Mouse (Mus musculus) heart, postnatal 0 days (tissue): ENCODE measurements around the gene Sdk2. TPM values are rescaled to one million over a fixed set of nuclear protein-coding genes. Genes with fewer than 3 reads are reported as not detected.

Source experiments
- ATAC-seq: fragments of 200-750 bp; cut with Nextera tagmentation; 2 replicates; pipeline ENCODE4 v1.8.0; 2017; ENCODE audit warnings: low read depth, moderate number of reproducible peaks, moderate library complexity; ENCODE audit not compliant: insufficient read depth
- DNase-seq: peaks from one replicate; pipeline ENCODE4 v3.0.0-alpha.2; 2016; ENCODE audit warnings: low spot score
- H3K27ac ChIP-seq: fragments of 300-500 bp; sonication (generic); 2 replicates; pipeline ENCODE4 v1.5.1; 2014; ENCODE audit warnings: low read depth, mild to moderate bottlenecking
- H3K27me3 ChIP-seq: fragments of 300-500 bp; sonication (generic); 2 replicates; pipeline ENCODE4 v1.6.1; 2014; ENCODE audit warnings: low read length, mixed read lengths; ENCODE audit not compliant: control insufficient read depth, insufficient read depth
- H3K36me3 ChIP-seq: fragments of 300-500 bp; sonication (generic); replicated peaks from 2 replicates; pipeline ENCODE4 v1.6.1; 2014; ENCODE audit warnings: low read length, mixed read lengths; ENCODE audit not compliant: control insufficient read depth, insufficient read depth
- H3K4me1 ChIP-seq: fragments of 300-500 bp; sonication (generic); 2 replicates; pipeline ENCODE4 v1.6.1; 2014; ENCODE audit warnings: antibody characterized with exemption; ENCODE audit not compliant: control insufficient read depth, insufficient read depth
- H3K4me2 ChIP-seq: fragments of 300-500 bp; sonication (generic); 2 replicates; pipeline ENCODE4 v1.6.1; 2014; ENCODE audit warnings: low read depth, mild to moderate bottlenecking, low read length, moderate library complexity
- H3K4me3 ChIP-seq: fragments of 300-500 bp; sonication (generic); 2 replicates; pipeline ENCODE4 v1.5.1; 2014; ENCODE audit warnings: low read depth, low read length
- H3K9ac ChIP-seq: fragments of 300-500 bp; sonication (generic); replicated peaks from 2 replicates; pipeline ENCODE4 v1.6.1; 2014; ENCODE audit warnings: low read depth, low read length, mixed read lengths
- H3K9me3 ChIP-seq: fragments of 300-500 bp; sonication (generic); replicated peaks from 2 replicates; pipeline ENCODE4 v1.6.1; 2016; ENCODE audit warnings: low read length; ENCODE audit not compliant: control insufficient read depth
- CTCF ChIP-seq: IDR thresholded peaks from 2 replicates; pipeline ENCODE4 v1.5.1; 2016; ENCODE audit warnings: antibody characterized with exemption, control low read depth, low read depth
- EP300 ChIP-seq: IDR thresholded peaks from 2 replicates; pipeline ENCODE4 v1.6.1; 2016; ENCODE audit warnings: antibody characterized with exemption, low read depth
- WGBS: fragments of 180-500 bp; shearing (Covaris S2); extraction: QIAGEN DNeasy Blood & Tissue Kit; methylation state at CpG from one replicate; pipeline ENCODE4 v1.1.7; 2014; 5-methylcytosine and 5-hydroxymethylcytosine counted together
- polyA plus RNA-seq: library from polyadenylated mRNA; unstranded; fragments of >200 nt; fragmentation: Nextera tagmentation; extraction: Ambion mirVana; gene quantifications from 2 replicates; pipeline ENCODE4 v1.2.1, GENCODE M21; 2015
- total RNA-seq: library from RNA; depleted of rRNA; stranded (reverse); fragments of >200 nt; gene quantifications from 2 replicates; pipeline ENCODE4 v1.2.3, GENCODE M21; 2014; ENCODE audit warnings: low replicate concordance

Sdk2 gene
- total and polyA plus RNA-seq, 2 experiments from 2014 or later, result 0.27 to 1.9 TPM

DNA sequence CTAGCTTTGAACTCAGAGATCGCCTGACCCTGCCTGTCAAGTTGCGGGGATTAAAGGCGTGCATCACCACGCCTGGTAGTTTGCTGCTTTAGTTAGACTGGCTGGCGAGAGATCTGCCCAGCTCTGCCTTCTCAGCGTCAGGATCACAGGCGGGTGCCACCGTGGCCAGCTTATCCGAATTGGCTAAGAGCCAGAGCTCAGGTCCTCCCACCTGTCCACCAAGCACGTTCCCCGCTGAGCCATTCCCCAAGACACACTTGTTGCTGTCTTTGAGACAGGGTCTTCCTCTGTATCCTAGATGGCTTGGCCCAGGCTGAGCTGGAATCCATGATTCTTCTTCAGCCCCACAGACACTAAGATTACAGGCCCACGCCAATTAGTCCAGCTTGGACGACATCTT is 211.2 kb downstream of the Sdk2 start:
- DNase-seq (no peak), ATAC-seq (no peak)
- no peaks in the 10 kb centered on the region for H3K36me3 ChIP-seq
- H3K4me1 ChIP-seq, result no peaks in the 10 kb centered on the region
- H3K9me3 ChIP-seq, result no peaks in the 10 kb centered on the region
- 76% methylated on average over 13 of the region's 13 CpGs for WGBS
- TF ChIP-seq EP300 (no peak), CTCF (no peak)
- no peak overlapping the region for H3K4me3 ChIP-seq
- no peak overlapping the region for H3K27ac ChIP-seq
- H3K9ac ChIP-seq, result no peak overlapping the region
- H3K4me2 ChIP-seq, result no peak overlapping the region
- H3K27me3 ChIP-seq, result no peaks in the 10 kb centered on the region

DNA sequence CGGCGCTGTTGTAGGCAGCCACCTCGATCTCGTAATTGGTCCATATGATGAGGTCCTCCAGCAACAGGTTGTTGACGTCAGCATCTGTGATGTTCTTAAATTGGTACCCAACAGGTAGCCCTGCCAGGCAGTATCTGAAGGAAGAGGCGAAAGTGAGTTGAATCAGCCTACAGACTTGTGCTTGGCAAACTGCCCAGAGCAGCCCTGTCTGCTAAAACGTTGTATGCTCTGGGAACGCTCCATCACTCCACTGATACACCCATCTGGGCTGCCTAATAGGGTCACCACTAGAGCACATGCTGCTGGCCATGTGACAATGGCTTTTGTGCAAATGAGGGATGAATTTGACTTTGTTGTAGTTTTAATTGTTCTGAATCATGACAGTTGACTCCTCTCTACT is 215.1 kb downstream of the Sdk2 start:
- no peak overlapping the region for H3K4me3 ChIP-seq
- H3K4me2 ChIP-seq, result no peak overlapping the region
- H3K9me3 ChIP-seq, result no peaks in the 10 kb centered on the region
- no peaks in the 10 kb centered on the region for H3K27me3 ChIP-seq
- DNase-seq (no peak), ATAC-seq (no peak)
- H3K27ac ChIP-seq, result no peak overlapping the region
- TF ChIP-seq EP300 (no peak), CTCF (no peak)
- H3K36me3 ChIP-seq, result no peaks in the 10 kb centered on the region
- WGBS, result 59% methylated on average over 8 of the region's 8 CpGs
- H3K4me1 ChIP-seq, result no peaks in the 10 kb centered on the region
- no peak overlapping the region for H3K9ac ChIP-seq

DNA sequence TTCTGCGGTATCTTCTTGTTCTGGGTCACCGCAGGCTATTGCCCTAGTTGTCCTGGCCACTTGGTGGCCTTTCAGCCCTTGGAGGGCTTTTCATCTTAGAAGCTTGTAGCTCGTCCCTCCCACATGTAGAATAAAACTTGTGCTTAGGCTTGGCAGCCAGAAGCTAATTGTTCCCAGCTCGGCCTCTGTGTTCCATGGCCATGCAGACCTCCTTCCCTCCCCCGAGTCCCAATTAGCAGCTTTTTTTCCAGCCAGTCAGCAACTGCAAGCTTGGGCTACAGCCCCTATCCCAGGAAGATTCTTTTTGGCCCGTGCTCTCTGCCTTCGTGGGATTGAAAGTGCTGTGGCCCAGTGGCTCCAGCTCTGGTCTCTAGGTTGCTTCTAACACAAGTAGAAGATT is 217.5 kb downstream of the Sdk2 start:
- 68% methylated on average over 7 of the region's 7 CpGs for WGBS
- ATAC-seq, result no peak

DNA sequence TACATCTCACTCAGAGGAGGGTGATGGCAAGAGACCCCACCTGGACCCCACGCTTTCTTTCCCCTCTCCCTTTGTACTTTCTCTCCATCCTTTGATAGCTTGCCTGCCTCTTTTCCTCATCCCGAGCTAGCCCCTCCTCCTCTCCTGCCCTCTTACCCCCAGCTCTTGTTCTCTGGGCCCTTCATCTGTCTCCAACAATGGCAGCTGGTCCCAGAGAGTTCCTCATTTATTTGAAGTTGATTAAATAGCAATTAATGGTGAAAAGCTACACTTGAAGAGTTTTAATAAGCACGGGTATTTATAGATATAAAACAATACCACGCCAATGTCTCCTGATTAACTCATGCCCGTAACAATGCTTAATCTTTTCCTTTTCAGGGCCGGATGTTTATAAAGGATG is 222.9 kb downstream of the Sdk2 start:
- Histone ChIP-seq H3K4me3 (no peak overlapping the region), H3K36me3 (no peaks in the 10 kb centered on the region), H3K9ac (no peak overlapping the region), H3K4me2 (no peak overlapping the region), H3K27me3 (no peaks in the 10 kb centered on the region), H3K27ac (no peak overlapping the region), H3K4me1 (no peaks in the 10 kb centered on the region), H3K9me3 (no peaks in the 10 kb centered on the region)
- TF ChIP-seq EP300 (no peak), CTCF (no peak)
- DNase-seq (no peak), ATAC-seq (no peak)
- WGBS, result 84% methylated on average over 6 of the region's 6 CpGs

More for the DNA sequence above, 217.5 kb downstream of the Sdk2 start:
- no peaks in the 10 kb centered on the region for H3K27me3 ChIP-seq
- no peak overlapping the region for H3K4me3 ChIP-seq
- no peak overlapping the region for H3K9ac ChIP-seq
- no peak overlapping the region for H3K4me2 ChIP-seq
- H3K27ac ChIP-seq, result no peak overlapping the region
- no peaks in the 10 kb centered on the region for H3K36me3 ChIP-seq
- no peak for DNase-seq
- no peak for TF ChIP-seq EP300
- TF ChIP-seq CTCF, result no peak
- H3K4me1 ChIP-seq, result no peaks in the 10 kb centered on the region
- no peaks in the 10 kb centered on the region for H3K9me3 ChIP-seq

DNA sequence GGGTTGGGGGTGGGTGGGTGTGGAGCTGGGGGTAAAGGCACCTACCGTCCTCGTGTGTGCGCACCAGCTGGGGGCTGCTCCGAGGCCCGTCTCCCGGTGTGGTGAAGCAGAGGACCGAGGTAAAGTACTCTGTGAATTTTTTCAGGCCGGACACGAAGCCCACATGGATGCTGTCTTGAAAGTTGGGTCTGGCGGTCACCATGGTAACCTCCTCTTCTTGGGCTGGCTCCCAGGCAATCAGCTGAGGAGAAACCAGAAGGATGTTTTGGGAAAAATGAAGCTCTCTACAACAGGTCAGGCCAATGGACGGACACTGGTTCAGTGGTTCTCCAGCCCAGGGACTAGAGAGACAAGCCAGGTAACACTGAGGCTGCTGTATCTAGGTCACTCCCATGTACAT is 224.0 kb downstream of the Sdk2 start:
- no peak overlapping the region for H3K4me2 ChIP-seq
- WGBS, result 91% methylated on average over 11 of the region's 11 CpGs
- no peak overlapping the region for H3K4me3 ChIP-seq
- H3K36me3 ChIP-seq, result no peaks in the 10 kb centered on the region
- H3K27me3 ChIP-seq, result no peaks in the 10 kb centered on the region
- TF ChIP-seq CTCF, result no peak
- TF ChIP-seq EP300, result no peak
- ATAC-seq, result no peak
- H3K9ac ChIP-seq, result no peak overlapping the region
- DNase-seq, result no peak
- no peaks in the 10 kb centered on the region for H3K9me3 ChIP-seq
- H3K27ac ChIP-seq, result no peak overlapping the region
- no peaks in the 10 kb centered on the region for H3K4me1 ChIP-seq

DNA sequence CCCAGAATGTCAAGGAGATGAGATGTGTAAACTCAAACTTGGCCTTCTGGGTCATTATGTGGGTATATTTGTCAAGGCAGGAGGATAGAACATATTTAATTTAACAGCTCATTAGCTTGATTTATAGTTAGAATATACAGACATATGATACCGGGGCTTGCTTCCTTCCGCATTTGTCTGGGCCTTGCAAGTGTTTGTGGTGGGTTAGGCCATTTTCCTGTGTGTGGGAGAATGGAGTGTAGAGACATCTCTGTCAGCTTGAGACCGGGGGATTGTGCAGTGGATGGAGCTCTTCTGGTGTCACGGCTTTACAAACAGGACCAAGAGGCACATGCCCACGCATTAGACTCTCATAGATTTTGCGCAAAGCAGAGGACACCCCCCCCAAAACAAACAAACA is 235.2 kb downstream of the Sdk2 start:
- no peak overlapping the region for H3K9ac ChIP-seq
- H3K27ac ChIP-seq, result no peak overlapping the region
- no peaks in the 10 kb centered on the region for H3K36me3 ChIP-seq
- H3K27me3 ChIP-seq, result no peaks in the 10 kb centered on the region
- no peak for DNase-seq
- H3K4me3 ChIP-seq, result no peak overlapping the region
- TF ChIP-seq CTCF (no peak), EP300 (no peak)
- no peaks in the 10 kb centered on the region for H3K4me1 ChIP-seq
- H3K9me3 ChIP-seq, result no peaks in the 10 kb centered on the region
- ATAC-seq, result no peak
- 84% methylated on average over 6 of the region's 6 CpGs for WGBS
- no peak overlapping the region for H3K4me2 ChIP-seq
